In the genomic region with DNA sequence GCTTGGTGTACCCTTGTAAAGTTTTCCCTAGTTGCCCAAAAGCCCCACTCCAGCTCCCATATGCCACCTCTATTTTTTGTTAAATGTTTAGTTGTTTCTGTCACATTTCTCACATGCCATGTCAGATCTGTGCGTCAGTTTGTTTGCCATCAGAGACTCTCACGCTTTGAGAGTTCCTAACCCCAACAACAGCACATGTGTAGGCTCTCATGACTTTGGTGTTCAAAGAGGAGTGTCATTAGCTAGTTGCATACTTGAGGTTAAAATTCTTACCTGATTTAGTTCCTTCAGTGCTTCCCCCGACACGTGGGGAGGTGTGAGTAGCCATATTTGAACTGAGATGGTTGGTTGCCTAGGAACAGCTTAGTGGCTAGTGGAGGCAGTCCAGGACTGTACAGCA, we compare ENCODE assay signal across 11 mouse cellular contexts. TPM values are rescaled to one million over a fixed set of nuclear protein-coding genes. Genes with fewer than 3 reads are reported as not detected.
A peak's percentile ranks its signal among the peaks of the same experiment; 100 is the strongest.
DNase-seq lines count a peak whose midpoint lies in the region; ATAC-seq and TF ChIP-seq lines count a peak whose summit lies in the region.
"Had no signal": no experiment of that assay in that cellular context is flagged by ENCODE, and none has a peak within 500 bp of the region (broad histone marks: within the 10 kb centered on the region; RNA-seq: fewer than 3 reads in every experiment).

No protein-coding gene starts in this region.

- no peak for DNase-seq in heart, adult 9 months (ENCODE audit: low spot score in 2 of 2)
- DNase-seq in testis, postnatal 14 days (ENCODE audit: low spot score): no peak
- no peak for DNase-seq in cerebellum, adult 9-11 months
- DNase-seq in gastrocnemius, adult 8-10 months (ENCODE audit: low spot score in 2 of 2): no peak
- DNase-seq: kidney, adult 11 months; spleen, adult 18-20 months had no signal

- peaks cover 5% of the 10 kb centered on the region for H3K36me3 ChIP-seq in heart, embryonic 16.5 days (ENCODE audit: control insufficient read depth, insufficient read depth)
- no peaks in the 10 kb centered on the region for H3K36me3 ChIP-seq in testis, adult 2 months (ENCODE audit: control insufficient read depth, insufficient read depth, low read length)
- no peaks in the 10 kb centered on the region for H3K36me3 ChIP-seq in limb, embryonic 12.5 days
- H3K36me3 ChIP-seq in neural tube, embryonic 15.5 days: no peaks in the 10 kb centered on the region

- ATAC-seq in heart, embryonic 16.5 days (replicated peaks; ENCODE audit: extremely low read depth, insufficient read depth, low FRiP score): no peak
- ATAC-seq in limb, embryonic 12.5 days (ENCODE audit: insufficient number of reproducible peaks, insufficient read depth, low FRiP score, low TSS enrichment, low read depth): no peak
- no peak for ATAC-seq in neural tube, embryonic 15.5 days (ENCODE audit: low FRiP score)

- WGBS in heart, embryonic 16.5 days: 63% methylated on average over 4 of the region's 4 CpGs
- WGBS in limb, embryonic 12.5 days: 87% methylated on average over 4 of the region's 4 CpGs
- WGBS in neural tube, embryonic 15.5 days: 60% methylated on average over 4 of the region's 4 CpGs

- H3K27ac ChIP-seq in heart, embryonic 16.5 days (ENCODE audit: low read length): peak overlapping the region; percentile 83
- no peak overlapping the region for H3K27ac ChIP-seq in testis, adult 2 months (ENCODE audit: control insufficient read depth, insufficient read depth, low read depth, low read length)
- H3K27ac ChIP-seq in limb, embryonic 12.5 days: no peak overlapping the region
- H3K27ac ChIP-seq in neural tube, embryonic 15.5 days (replicated peaks): no peak overlapping the region

- H3K4me1 ChIP-seq in heart, embryonic 16.5 days (ENCODE audit: control insufficient read depth, insufficient read depth, low read length): peaks cover 25% of the 10 kb centered on the region
- no peaks in the 10 kb centered on the region; the same call in 1 of the 2 replicates for H3K4me1 ChIP-seq in testis, adult 2 months (ENCODE audit: control insufficient read depth, insufficient read depth, low read length)
- peaks cover 6% of the 10 kb centered on the region for H3K4me1 ChIP-seq in limb, embryonic 12.5 days (replicated peaks)
- H3K4me1 ChIP-seq in neural tube, embryonic 15.5 days: peaks cover 21% of the 10 kb centered on the region

- H3K4me3 ChIP-seq in heart, embryonic 16.5 days (ENCODE audit: low read length): 0 out of 2 replicates have a peak overlapping the region, but pooled peaks have one; percentile 1
- peak overlapping the region; percentile 24; the same call in 1 of the 2 replicates for H3K4me3 ChIP-seq in testis, adult 2 months (ENCODE audit: control insufficient read depth, low read depth, low read length)
- H3K4me3 ChIP-seq in limb, embryonic 12.5 days (replicated peaks): no peak overlapping the region
- no peak overlapping the region for H3K4me3 ChIP-seq in neural tube, embryonic 15.5 days (replicated peaks)

- 0 out of 2 replicates have a peak, but pooled peaks cover 3% of the 10 kb centered on the region for H3K9me3 ChIP-seq in heart, embryonic 16.5 days (replicated peaks; ENCODE audit: control insufficient read depth, low read length)
- peaks cover 5% of the 10 kb centered on the region; the same call in 1 of the 2 replicates for H3K9me3 ChIP-seq in limb, embryonic 12.5 days
- no peaks in the 10 kb centered on the region for H3K9me3 ChIP-seq in neural tube, embryonic 15.5 days (replicated peaks)

- no peak overlapping the region for H3K9ac ChIP-seq in heart, embryonic 16.5 days (ENCODE audit: low read length)
- H3K9ac ChIP-seq in limb, embryonic 12.5 days (replicated peaks): no peak overlapping the region
- H3K9ac ChIP-seq in neural tube, embryonic 15.5 days (replicated peaks): no peak overlapping the region

- no peaks in the 10 kb centered on the region for H3K27me3 ChIP-seq in heart, embryonic 16.5 days (ENCODE audit: control insufficient read depth, insufficient read depth, low read length)
- no peaks in the 10 kb centered on the region for H3K27me3 ChIP-seq in testis, adult 2 months (ENCODE audit: control insufficient read depth, insufficient read depth, low read length)
- no peaks in the 10 kb centered on the region for H3K27me3 ChIP-seq in limb, embryonic 12.5 days
- H3K27me3 ChIP-seq in neural tube, embryonic 15.5 days (replicated peaks): no peaks in the 10 kb centered on the region
- H3K27me3 ChIP-seq: CH12.LX had no signal

- peak overlapping the region; percentile 64 for H3K4me2 ChIP-seq in heart, embryonic 16.5 days (ENCODE audit: low read depth, low read length)
- H3K4me2 ChIP-seq in limb, embryonic 12.5 days: 0 out of 2 replicates have a peak overlapping the region, but pooled peaks have one; percentile 30
- peak overlapping the region; percentile 53 for H3K4me2 ChIP-seq in neural tube, embryonic 15.5 days

- no peak for TF ChIP-seq POLR2A in testis, adult 2 months (IDR thresholded peaks at IDR 0.05; ENCODE audit: control insufficient read depth, low read depth, low read length)

- TF ChIP-seq CTCF in testis, adult 2 months (IDR thresholded peaks at IDR 0.05; ENCODE audit: control insufficient read depth, insufficient read depth, insufficient replicate concordance, low read depth, low read length): no peak

RNA-seq across cellular contexts. Expression of gene Qk, which starts 2.1 kb away (rescaled TPM):
- 38.1 and 39.9 TPM in 2 replicates for polyA plus RNA-seq in heart, embryonic 16.5 days (2015; fragmentation: Nextera tagmentation; extraction: Ambion mirVana)
- polyA plus RNA-seq in testis, adult 2 months (2012; rRNA removed): 173 and 197 TPM in 2 replicates
- polyA plus RNA-seq in limb, embryonic 12.5 days (2016; fragmentation: Nextera tagmentation; extraction: Ambion mirVana): 27.8 and 30.5 TPM in 2 replicates
- 38.9 and 44.0 TPM in 2 replicates for polyA plus RNA-seq in neural tube, embryonic 15.5 days (2015; fragmentation: Nextera tagmentation; extraction: Ambion mirVana)
- 100 to 1,000 TPM; 249 to 283 (median 262) TPM for total RNA-seq in gastrocnemius, adult 8-10 months (2022)

Comparison
In these comparisons a context has a peak if more than half of its experiments do, and no peak if none do; other contexts are left out.
1. H3K4me3 ChIP-seq: peak in heart, embryonic 16.5 days (single experiment) and testis, adult 2 months (single experiment); none in limb, embryonic 12.5 days (single experiment) and neural tube, embryonic 15.5 days (single experiment).
2. Peak in every context shown above with its lines, with median percentiles within 50 percentile points of each other: H3K4me2 ChIP-seq.